Mouse (Mus musculus): ENCODE data around the gene Rps27a.

DNA sequence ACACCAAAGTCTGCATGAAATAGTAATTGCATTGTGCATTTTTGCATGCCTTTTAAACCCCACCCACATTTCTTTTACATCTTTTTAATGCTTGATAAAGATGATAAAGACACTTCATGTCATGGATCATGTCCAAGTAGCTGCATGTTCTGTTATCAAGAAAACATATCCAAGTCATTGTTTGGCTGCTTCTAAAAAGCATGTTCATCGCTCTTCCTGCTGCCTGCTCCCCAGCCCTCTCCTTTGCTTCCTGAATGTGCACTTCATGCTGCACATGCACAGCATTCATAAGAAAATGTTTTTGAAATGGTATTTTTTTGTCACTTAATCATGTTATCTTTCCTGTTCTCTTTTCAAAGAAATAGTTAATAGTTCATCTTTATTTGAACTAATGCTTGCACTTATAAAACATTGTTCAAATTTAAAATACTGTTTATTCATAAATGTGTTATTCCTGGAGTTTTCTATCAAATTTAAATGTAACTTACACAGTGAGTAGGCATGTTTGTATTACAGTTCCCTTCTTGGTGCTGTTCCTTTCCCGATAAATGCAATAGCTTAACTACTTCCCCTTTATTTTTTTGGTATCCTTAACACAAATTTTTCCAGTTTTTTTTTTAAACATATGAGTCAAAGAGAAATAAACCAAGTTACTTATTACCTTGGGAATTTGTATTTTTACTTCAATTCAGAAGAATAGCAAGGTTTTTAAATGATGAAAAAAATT is 42.8 kb downstream of the Rps27a start:
- no peak for TF ChIP-seq ZC3H11A (IDR thresholded peaks at IDR 0.05; ENCODE audit: low read depth, low read length)
- TF ChIP-seq GABPA (IDR thresholded peaks at IDR 0.05; ENCODE audit: low read depth, low read length): no peak
- TF ChIP-seq HCFC1 (IDR thresholded peaks at IDR 0.05; ENCODE audit: low read depth, low read length): 0 out of 2 replicates have a peak, but pooled peaks have one; percentile 3
- no peak for TF ChIP-seq POLR2A (IDR thresholded peaks at IDR 0.05; ENCODE audit: control insufficient read depth in 1 of 2, insufficient read depth in 1 of 2, low read depth in 1 of 2, low read length in 2 of 2, poor library complexity in 1 of 2)
- no peak for TF ChIP-seq USF1 (IDR thresholded peaks at IDR 0.05; ENCODE audit: low read depth, low read length)
- TF ChIP-seq ETS1 (IDR thresholded peaks at IDR 0.05; ENCODE audit: low read depth, low read length): peak; percentile 68; the same call in 1 of the 2 replicates
- 0 out of 2 replicates have a peak, but pooled peaks have one; percentile 9 for TF ChIP-seq TAL1 (IDR thresholded peaks at IDR 0.05; ENCODE audit: low read length)
- no peak; the same call in 1 of the 2 replicates for TF ChIP-seq MAX (IDR thresholded peaks at IDR 0.05; ENCODE audit: low read length)
- no peak for TF ChIP-seq UBTF (IDR thresholded peaks at IDR 0.05; ENCODE audit: borderline replicate concordance, insufficient read depth, low read depth, low read length)
- no peak for TF ChIP-seq BHLHE40 (IDR thresholded peaks at IDR 0.05; ENCODE audit: borderline replicate concordance, low read depth, low read length)
- TF ChIP-seq E2F4 (IDR thresholded peaks at IDR 0.05; ENCODE audit: borderline replicate concordance, low read depth, low read length): no peak
- peak; percentile 77 to 88 for TF ChIP-seq EP300 (IDR thresholded peaks at IDR 0.05; ENCODE audit: low read depth in 1 of 2, low read length in 2 of 2)
